Mouse (Mus musculus) heart, postnatal 14 days (tissue): ENCODE measurements around the gene Slitrk5. TPM values are rescaled to one million over a fixed set of nuclear protein-coding genes. Genes with fewer than 3 reads are reported as not detected.
"Not testable (repeated sequence)": the region's sequence is repeated elsewhere in the genome, so short reads cannot be mapped to it uniquely, and the experiment has no call there.

Experiments
- DNase-seq, 2 experiments: peaks; one replicate each; pipeline ENCODE4 v3.0.0; 2021 to 2022
- intact Hi-C: fragments of 180-260 bp; cut with DNase I; formaldehyde crosslinking; loops from one replicate; pipeline ENCODE4 v1.15.1; 2025
- long read RNA-seq, 2 experiments: library from polyadenylated mRNA; stranded (forward); transcript quantifications; one replicate each; pipeline ENCODE4 v2.0.0; 2021
- total RNA-seq, 2 experiments: library from RNA; stranded (reverse); gene quantifications; 2 replicates each; pipeline ENCODE4 v1.2.3; 2021

The Slitrk5 gene
- total RNA-seq = under 1 TPM in 1 of 2 experiments, not detected in 1; 0.07 TPM
- long read RNA-seq, experiment 1 = 0 reads
- long read RNA-seq, experiment 2 = 0 reads

DNA sequence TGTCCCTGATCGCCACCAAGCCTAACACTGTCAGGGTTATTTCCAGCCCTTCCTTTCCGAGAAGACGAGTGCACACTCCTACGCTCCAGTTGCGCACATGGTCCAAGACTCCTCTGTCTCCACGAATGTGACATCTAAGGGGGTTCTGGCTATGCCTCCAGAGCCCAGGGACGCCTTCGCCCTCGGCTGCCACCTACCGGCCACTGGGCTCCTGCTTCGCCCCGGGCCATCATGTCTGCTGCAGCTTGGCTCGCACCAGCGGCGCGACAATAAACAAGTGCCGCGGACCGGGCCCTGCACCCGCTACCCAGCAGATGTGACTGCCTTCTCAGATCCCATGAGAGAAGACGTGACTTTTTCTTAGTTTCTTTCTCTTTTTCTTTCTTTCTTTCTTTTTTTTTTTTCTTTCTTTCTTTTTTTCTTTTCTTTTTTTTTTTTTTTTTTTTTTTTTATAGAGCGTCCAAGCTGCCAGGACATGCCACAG, at the start of gene Slitrk5:
Gene Slitrk5, plus strand, starts transcription at position 434 of the 484 bp plus-strand sequence.
- intact Hi-C loops = loop anchor here (5.0 kb wide), 1 partner anchor 527 kb away; no protein-coding TSS in a partner anchor
- DNase-seq = peak; percentile 80 to 84

DNA sequence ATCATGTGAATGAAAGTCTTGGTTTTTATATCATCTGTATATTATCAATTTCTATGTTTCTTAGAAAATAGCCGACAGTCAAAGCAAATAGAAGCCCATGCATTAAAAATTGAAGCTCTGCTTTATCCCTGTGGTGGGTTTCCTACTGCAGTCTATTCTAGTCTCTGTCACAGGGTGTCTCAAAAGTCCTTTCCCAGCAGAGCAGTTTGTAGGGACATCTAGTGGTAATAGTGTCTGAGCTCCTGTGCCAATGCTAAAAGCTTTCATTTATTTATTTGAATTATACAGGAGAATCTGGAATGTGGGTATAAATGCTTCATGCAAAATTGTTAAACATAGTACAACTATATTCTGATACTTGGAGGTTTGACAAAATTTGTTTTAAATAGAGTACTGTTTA, 2.0 kb upstream of the Slitrk5 start:
- intact Hi-C loops = loop anchor here (5.0 kb wide), 1 partner anchor 526 kb away; no protein-coding TSS in a partner anchor

DNA sequence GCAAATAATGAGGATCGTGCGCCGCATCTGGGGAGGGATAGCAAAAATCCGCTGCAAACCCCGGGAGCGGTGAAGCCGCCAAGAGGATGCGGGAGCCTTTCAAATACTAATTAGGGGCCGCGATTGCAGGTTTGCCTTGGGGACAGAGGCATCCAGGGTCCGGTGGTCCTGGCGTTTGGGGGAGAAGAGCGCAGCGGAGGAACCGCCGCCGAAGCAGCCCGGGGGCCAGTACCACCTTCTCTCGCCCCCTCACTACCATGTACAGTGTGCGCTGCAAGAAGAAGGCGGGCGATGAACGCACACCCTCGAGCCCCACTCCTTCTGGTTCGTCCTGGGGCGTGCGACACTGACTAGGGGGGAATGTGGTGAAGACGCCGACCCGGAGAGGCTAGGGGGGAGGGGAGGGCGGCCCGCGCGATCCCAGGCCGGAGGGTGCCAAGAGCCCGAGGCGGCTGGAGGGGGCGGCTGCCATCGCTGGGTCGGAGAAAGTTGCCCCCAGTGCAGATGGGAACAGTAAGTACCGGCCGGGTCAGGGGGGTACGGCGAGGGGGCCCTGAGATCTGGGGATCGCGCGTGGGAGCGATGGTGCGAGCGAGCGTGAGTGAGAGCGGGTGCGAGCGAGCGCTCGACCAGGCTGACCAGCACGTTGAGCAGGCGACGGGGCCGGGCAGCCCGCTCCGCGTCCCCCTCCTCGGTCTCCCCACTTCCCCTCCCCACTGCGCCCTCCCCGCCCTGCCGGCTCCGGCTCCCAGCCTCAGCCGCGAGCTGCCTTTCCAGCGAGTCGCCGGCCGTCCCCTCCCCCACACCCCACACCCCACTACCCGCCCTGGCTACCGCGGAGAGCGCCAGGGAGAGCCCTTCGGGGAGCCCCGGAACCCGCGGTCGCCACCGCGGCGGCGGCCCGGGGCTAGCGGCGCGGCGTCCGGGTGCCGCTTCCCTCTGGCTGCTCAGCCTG, 591 bp downstream of the Slitrk5 start:
- intact Hi-C loops = no loop called here
- DNase-seq = peak; percentile 11 to 19

More for the DNA sequence above, 2.0 kb upstream of the Slitrk5 start:
- DNase-seq = no peak

DNA sequence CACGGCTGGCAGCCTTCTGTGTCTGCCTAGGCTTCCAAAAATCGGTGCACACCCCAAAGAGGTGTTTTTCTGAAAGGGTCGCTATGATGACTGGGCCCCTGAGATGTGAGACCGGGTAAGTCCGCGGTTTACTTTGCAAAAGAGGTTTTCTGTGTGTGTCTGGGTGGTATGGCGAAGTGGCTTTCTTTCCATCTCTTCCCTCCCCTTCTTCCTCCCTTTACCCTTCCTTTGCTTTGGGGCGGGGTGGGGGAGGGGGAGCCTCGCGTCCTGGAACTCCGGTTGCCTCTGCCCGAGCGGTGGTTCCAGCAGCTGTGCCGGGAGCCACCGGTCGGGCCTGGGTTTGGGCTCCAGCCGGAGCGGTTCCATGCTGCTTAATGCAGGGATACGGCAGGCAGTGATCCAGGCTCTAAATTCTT, 1.3 kb downstream of the Slitrk5 start:
- peak in 1 of 2 experiments; percentile 9 for DNase-seq

DNA sequence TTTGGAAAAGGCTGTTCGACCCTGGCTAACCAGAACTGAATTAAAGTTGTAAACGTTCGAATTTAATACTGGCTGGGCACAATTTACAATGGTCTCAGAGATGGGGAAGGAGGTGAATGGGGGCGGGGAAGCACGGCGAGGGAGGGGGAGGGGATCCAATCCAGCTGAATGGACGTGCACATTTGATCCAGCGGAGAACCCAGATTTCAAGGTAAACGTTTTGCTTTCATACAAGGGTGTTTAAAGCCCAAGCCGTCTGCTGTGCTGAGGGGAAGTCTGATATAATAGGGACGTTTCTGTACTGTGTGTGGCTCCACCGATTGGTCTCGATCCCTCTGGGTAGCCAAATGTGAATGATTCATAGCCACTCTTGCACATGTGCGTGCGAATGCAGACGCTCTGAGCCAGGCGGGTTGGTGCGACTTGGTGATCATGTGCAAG, 2.0 kb downstream of the Slitrk5 start:
- intact Hi-C loops = no loop called here
- DNase-seq = no peak

More for the DNA sequence above, 1.3 kb downstream of the Slitrk5 start:
- intact Hi-C loops = no loop called here

DNA sequence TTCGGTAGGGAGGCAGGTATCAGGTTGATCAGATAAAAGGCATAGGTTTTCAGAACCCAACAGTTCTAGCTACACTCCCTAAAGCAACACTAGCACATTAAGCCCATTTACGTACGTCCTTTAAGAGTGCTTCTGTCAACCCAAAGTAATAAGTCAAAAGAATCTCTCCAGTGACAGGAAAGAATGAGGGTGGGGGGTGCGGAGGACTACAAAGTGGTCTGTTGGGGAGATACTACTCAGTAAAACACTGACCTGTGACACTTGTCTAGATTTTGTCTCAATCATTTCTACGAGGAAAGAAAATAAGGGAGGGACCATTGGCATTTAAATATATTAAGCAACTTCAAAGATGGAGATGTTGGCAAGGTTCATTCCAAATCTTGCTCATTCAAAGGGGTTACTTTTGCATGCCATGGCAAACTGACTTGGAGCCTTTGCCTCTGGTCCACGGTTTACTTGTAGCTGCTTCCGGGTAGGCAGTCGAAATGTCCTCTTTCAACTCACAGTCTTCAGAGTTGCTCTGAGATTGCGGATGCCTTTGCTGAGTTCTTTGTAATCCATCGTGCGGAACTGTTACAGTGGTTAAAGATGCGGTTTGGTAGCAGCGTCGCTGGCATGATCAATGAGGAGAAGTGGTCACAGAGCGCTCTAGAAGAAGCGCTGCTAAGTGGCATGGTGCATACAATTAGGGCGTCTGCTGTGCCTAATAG, 2.6 kb downstream of the Slitrk5 start:
- no peak for DNase-seq
- intact Hi-C loops = no loop called here

DNA sequence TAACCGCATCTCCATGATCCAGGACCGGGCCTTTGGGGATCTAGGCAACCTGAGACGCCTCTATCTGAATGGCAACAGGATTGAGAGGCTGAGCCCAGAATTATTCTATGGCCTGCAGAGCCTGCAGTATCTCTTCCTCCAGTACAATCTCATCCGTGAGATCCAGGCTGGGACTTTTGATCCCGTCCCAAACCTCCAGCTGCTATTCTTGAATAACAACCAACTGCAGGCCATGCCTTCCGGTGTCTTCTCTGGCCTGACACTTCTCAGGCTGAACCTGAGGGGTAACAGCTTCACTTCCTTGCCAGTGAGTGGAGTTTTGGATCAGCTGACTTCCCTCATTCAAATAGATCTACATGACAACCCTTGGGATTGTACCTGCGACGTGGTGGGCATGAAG, 5.4 kb downstream of the Slitrk5 start:
- no peak for DNase-seq
- intact Hi-C loops = no loop called here

DNA sequence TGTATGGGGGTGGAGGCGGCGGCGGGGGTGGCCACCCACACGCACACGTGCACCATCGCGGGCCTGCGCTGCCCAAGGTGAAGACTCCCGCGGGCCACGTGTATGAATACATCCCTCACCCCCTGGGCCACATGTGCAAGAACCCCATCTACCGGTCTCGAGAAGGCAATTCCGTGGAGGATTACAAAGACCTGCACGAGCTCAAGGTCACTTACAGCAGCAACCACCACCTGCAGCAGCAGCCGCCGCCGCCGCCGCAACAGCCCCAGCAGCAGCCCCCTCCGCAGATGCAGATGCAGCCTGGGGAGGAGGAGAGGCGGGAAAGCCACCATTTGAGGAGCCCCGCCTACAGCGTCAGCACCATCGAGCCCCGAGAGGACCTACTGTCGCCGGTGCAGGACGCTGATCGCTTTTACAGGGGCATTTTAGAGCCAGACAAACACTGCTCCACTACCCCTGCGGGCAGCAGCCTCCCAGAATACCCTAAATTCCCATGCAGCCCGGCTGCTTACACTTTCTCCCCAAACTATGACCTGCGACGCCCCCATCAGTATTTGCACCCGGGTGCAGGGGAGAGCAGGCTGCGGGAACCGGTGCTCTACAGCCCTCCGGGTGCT, 6.3 kb downstream of the Slitrk5 start:
- DNase-seq = no peak
- intact Hi-C loops = no loop called here

DNA sequence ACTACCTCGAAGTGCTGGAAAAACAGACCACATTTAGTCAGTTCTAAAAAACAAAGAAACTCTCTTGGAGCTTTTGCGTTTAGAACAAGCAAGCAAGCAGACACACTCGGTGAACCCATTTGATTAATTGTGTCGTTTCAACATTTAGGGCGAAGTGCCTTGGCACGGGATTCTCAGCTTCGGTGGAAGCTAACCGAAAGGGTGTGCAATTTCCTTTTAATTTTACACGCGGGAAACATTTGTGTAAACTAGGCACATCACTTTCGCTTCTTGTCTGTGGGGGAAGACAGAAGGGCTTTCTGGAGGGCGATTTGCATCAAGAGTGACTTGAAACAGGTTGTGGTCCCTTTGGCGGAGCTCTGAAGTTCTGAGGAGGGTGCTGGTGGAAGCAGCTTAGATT, 6.9 kb downstream of the Slitrk5 start:
- no peak for DNase-seq
- intact Hi-C loops = no loop called here

DNA sequence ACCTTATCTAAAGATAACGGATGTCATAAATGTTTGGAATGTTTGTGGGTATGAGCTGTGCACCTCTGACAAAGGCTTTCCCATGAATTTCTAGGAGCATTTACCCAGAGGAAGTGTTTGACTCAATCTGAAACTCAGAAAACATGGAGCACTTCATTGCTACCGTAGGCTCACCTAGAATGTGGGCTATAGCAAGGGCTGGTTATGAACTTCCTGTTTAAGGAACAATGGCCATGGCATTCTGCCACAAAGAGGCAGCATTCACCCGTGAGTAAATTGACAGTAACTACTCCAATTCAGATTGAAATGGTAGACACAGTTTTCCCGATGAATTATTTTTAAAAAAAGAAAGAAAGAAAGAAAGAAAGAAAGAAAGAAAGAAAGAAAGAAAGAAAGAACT, 8.6 kb downstream of the Slitrk5 start:
- no peak for DNase-seq
- intact Hi-C loops = no loop called here

DNA sequence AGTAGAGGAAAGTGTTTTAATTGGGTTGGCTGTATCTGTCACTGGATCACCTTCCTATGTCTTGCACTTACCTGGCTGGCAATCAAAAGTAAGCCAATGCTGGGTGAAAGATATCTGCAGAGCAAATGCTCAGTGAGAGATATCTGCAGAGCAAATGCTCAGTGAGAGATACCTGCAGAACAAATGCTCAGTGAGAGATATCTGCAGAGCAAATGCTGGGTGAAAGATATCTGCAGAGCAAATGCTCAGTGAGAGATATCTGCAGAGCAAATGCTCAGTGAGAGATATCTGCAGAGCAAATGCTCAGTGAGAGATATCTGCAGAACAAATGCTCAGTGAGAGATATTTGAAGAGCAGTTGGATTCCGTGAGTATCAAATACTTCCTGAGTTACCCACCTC, 15.2 kb downstream of the Slitrk5 start:
- intact Hi-C loops, DNase-seq: not testable (repeated sequence)

DNA sequence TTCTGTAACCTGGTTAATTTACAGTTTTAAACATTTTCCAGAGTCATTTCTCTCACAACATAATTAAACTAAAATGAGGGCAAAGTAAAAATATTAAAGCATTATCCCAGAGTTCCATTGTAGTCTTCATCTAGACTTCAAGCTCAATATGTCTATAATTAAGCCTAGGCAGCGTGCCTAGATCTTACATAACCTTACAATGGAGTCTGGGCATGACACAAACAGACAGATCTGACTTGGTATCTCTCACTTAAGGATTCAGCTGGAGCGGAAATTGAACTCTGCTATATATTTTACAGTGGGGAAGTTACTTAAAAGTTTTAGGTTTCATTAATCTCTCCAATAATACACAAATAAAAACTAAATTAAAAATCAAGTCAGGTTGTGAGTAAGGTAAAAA, 54.9 kb downstream of the Slitrk5 start:
- no peak for DNase-seq
- intact Hi-C loops = no loop called here
